Mouse (Mus musculus) cerebellum, adult 2 months (tissue): ENCODE results near the gene Snapc3.

ENCODE experiments used
- CTCF ChIP-seq: fragments of 200-500 bp; IDR thresholded peaks from 2 replicates; pipeline ENCODE4 v1.5.1; 2011; ENCODE audit warnings: low read depth, mild to moderate bottlenecking, control low read depth, low read length, moderate library complexity, borderline replicate concordance; ENCODE audit not compliant: insufficient read depth
- POLR2A ChIP-seq: fragments of 200-500 bp; IDR thresholded peaks from 2 replicates; pipeline ENCODE4 v1.6.1; 2011; ENCODE audit warnings: low read length, control low read depth, borderline replicate concordance; ENCODE audit not compliant: insufficient read depth

DNA sequence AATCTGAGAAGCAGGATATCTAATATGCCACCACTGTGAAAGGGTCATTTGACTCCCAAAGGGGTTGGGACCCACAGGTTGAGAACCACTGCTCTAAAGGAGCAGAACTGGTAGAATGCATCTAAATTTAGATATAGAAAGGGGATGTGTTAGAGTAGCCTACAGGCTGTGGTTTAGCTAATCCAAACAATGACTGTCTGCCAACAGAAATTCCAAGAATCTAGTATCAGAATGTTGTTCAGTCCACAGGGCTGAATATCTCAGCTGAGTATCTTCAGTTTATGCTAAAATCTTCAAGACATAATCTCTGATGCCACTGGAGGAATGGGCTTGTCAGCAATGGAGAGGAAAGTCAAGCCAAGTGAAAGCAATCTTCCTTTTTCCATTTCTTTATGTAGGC lies 38.5 kb upstream of the Snapc3 start:
- TF ChIP-seq CTCF (no peak), POLR2A (no peak)
